Mouse (Mus musculus) myocyte (in vitro differentiated cells): ENCODE measurements around the gene Epor.

ENCODE experiments used
- MAX ChIP-seq: IDR thresholded peaks from one replicate; pipeline ENCODE4 v1.6.1; 2011; ENCODE audit warnings: low read depth, mild to moderate bottlenecking, control low read depth
- POLR2A ChIP-seq: IDR thresholded peaks from one replicate; pipeline ENCODE4 v1.6.1; 2011; ENCODE audit warnings: low read depth, mild to moderate bottlenecking, control low read depth, moderate library complexity; ENCODE audit not compliant: insufficient read length
- POLR2AphosphoS2 ChIP-seq: IDR thresholded peaks from one replicate; pipeline ENCODE4 v1.6.1; 2011; ENCODE audit warnings: low read depth, control low read depth; ENCODE audit not compliant: insufficient read length
- SRF ChIP-seq: IDR thresholded peaks from one replicate; pipeline ENCODE4 v1.6.1; 2011; ENCODE audit warnings: low read depth; ENCODE audit not compliant: control insufficient read depth, insufficient read length
- TCF12 ChIP-seq: IDR thresholded peaks from one replicate; pipeline ENCODE4 v1.6.1; 2011; ENCODE audit warnings: mild to moderate bottlenecking, control low read depth; ENCODE audit not compliant: poor library complexity, insufficient read depth, severe bottlenecking
- TCF3 ChIP-seq: IDR thresholded peaks from one replicate; pipeline ENCODE4 v1.6.1; 2011; ENCODE audit warnings: low read depth, control low read depth; ENCODE audit not compliant: insufficient read length
- USF1 ChIP-seq: IDR thresholded peaks from one replicate; pipeline ENCODE4 v1.6.1; 2011; ENCODE audit warnings: low read depth, mild to moderate bottlenecking, control low read depth, moderate library complexity

DNA sequence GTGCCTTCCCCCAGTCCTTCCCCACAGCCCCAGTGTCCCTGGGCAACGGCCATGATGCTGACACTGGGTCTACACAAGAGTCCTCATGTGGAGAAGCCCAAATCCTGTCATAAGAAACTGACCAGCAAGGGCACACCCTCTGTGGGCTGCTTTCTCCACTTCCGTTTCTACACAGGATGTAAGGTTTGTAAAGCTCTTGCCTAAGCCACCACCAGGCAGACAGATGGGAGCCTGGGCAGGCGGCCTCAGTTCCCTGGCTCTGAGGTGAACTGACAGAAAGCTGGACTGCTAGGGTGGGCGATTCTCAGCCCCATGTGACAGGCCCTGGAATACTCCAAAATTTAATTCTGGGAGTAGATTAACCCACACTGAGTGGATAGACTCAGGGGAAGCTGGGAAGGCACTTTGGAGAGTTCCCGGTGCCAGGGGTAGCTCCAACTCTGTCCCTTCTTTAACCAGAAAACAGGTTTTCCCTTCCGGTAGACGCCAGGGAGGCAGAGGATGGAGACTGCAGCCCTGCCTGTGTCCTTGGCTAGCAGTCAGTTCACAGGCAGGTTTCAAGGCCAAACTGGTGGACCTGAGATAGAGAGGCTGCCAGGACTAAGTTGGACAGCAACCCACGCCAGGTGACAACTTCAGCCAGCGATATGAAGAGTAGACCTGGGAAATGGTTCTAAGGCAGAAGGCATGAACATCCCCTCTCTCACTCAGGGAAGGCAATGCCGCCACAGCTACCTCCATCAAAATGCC lies 53.7 kb downstream of the Epor start:
- TF ChIP-seq POLR2A (no peak), USF1 (no peak), POLR2AphosphoS2 (no peak), TCF3 (no peak), SRF (no peak), TCF12 (no peak), MAX (no peak)
